Mouse (Mus musculus): ENCODE results near the gene Atp5s.

- TF ChIP-seq EP300 (IDR thresholded peaks at IDR 0.05) (no peak), CTCF (IDR thresholded peaks at IDR 0.05) (no peak)
Observed at GRCm38 (mm10) chr12:69724018-69724710, 586 bp upstream of the Atp5s start.

Measured in lung, postnatal 0 days (tissue).